Mouse (Mus musculus) thymus, adult 2 months (tissue): ENCODE results near the gene Aloxe3.

Source experiments
- CTCF ChIP-seq: fragments of 200-500 bp; IDR thresholded peaks from 2 replicates; pipeline ENCODE4 v1.5.1; 2012; ENCODE audit warnings: mild to moderate bottlenecking, control low read depth, low read length, moderate library complexity, borderline replicate concordance; ENCODE audit not compliant: control insufficient read depth, poor library complexity, insufficient read depth; ENCODE audit errors: extremely low read depth
- POLR2A ChIP-seq: fragments of 200-500 bp; IDR thresholded peaks from 2 replicates; pipeline ENCODE4 v1.6.1; 2012; ENCODE audit warnings: mild to moderate bottlenecking, low read length, control low read depth, moderate library complexity; ENCODE audit not compliant: control insufficient read depth, poor library complexity, insufficient read depth; ENCODE audit errors: extremely low read depth

GRCm38 (mm10) chr11:69076572-69076971 lies 49.1 kb upstream of the Aloxe3 start:
- TF ChIP-seq CTCF (no peak), POLR2A (no peak)
